Mouse (Mus musculus) stomach, embryonic 16.5 days (tissue): ENCODE measurements at regions not wholly inside any gene's neighbourhood (a gene's known extent, or its start where the extent isn't known, plus 50 kb on each side); places are given as distances from the start of the nearest gene placed in this dataset.

ENCODE experiments used
- ATAC-seq: fragments of 200-750 bp; cut with Nextera tagmentation; 2 replicates; pipeline ENCODE4 v1.8.0; 2017; ENCODE audit warnings: moderate number of reproducible peaks, moderate TSS enrichment; ENCODE audit not compliant: insufficient read depth, low FRiP score
- H3K27ac ChIP-seq: fragments of 300-500 bp; sonication (generic); 2 replicates; pipeline ENCODE4 v1.5.1; 2014; ENCODE audit warnings: low read length
- H3K27me3 ChIP-seq: fragments of 300-500 bp; sonication (generic); 2 replicates; pipeline ENCODE4 v1.6.1; 2014; ENCODE audit warnings: low read length, control low read depth, mixed read lengths; ENCODE audit not compliant: control insufficient read depth, insufficient read depth
- H3K36me3 ChIP-seq: fragments of 300-500 bp; sonication (generic); 2 replicates; pipeline ENCODE4 v1.6.1; 2014; ENCODE audit warnings: low read length; ENCODE audit not compliant: control insufficient read depth, insufficient read depth
- H3K4me1 ChIP-seq: fragments of 300-500 bp; sonication (generic); 2 replicates; pipeline ENCODE4 v1.6.1; 2014; ENCODE audit warnings: low read length, control low read depth, mixed read lengths; ENCODE audit not compliant: control insufficient read depth, insufficient read depth
- H3K4me2 ChIP-seq: fragments of 300-500 bp; sonication (generic); 2 replicates; pipeline ENCODE4 v1.6.1; 2014; ENCODE audit warnings: low read depth, low read length, mixed read lengths
- H3K4me3 ChIP-seq: fragments of 300-500 bp; sonication (generic); replicated peaks from 2 replicates; pipeline ENCODE4 v1.5.1; 2014; ENCODE audit warnings: mild to moderate bottlenecking, low read length
- H3K9ac ChIP-seq: fragments of 300-500 bp; sonication (generic); 2 replicates; pipeline ENCODE4 v1.6.1; 2014; ENCODE audit warnings: low read length
- H3K9me3 ChIP-seq: fragments of 300-500 bp; sonication (generic); replicated peaks from 2 replicates; pipeline ENCODE4 v1.6.1; 2016; ENCODE audit warnings: low read length, control low read depth; ENCODE audit not compliant: control insufficient read depth
- WGBS: fragments of 180-500 bp; shearing (Covaris S2); extraction: QIAGEN DNeasy Blood & Tissue Kit; methylation state at CpG from one replicate; pipeline ENCODE4 v1.1.7; 2014; 5-methylcytosine and 5-hydroxymethylcytosine counted together

DNA sequence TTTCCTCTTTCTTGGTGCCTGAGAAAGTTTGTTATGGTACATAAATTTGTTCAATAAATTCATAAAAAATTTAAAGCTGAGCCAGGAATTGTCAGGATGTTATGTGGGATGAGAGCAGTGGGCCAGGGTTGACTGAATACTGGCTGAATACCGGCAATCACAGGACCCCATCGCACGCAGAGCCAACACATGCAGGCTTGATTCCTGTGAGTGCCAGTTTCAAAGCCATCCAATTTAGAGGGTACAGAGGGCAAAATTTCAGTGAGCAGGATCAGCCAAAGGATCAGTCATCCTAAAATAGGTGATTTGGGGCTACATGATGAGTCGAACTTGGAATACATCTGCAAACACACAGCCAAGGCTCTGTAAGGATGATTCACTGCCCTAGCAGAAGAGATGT, 583.6 kb upstream of the Nectin3 start:
- Histone ChIP-seq H3K4me2 (no peak overlapping the region), H3K4me1 (no peaks in the 10 kb centered on the region), H3K9me3 (no peaks in the 10 kb centered on the region), H3K4me3 (no peak overlapping the region), H3K27me3 (no peaks in the 10 kb centered on the region), H3K9ac (no peak overlapping the region), H3K27ac (no peak overlapping the region), H3K36me3 (no peaks in the 10 kb centered on the region)
- WGBS: 90% methylated on average over 4 of the region's 4 CpGs
- ATAC-seq: no peak

DNA sequence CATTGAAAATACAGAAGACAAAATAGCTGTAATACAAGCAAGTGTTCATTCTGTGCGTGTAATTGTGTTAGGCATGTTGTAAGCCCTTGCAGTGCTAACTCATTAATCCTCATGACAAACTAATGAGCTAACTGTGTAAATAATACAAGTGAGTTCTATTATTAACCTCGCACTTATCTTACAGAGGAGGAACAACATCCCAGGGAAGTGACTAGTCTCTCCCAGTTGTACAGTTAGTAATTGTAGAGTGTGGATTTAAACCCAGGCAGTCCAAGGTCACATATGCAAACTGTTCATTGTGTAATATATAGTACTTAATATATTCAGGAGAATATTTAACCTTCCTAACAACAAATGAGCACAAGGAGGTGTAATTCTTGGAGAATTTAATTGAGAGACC, 582.0 kb upstream of the Nectin3 start:
- H3K9ac ChIP-seq: no peak overlapping the region
- H3K36me3 ChIP-seq: no peaks in the 10 kb centered on the region
- no peaks in the 10 kb centered on the region for H3K27me3 ChIP-seq
- H3K27ac ChIP-seq: no peak overlapping the region
- peak; percentile 81 for ATAC-seq
- no peak overlapping the region for H3K4me2 ChIP-seq
- no peaks in the 10 kb centered on the region for H3K9me3 ChIP-seq
- no peaks in the 10 kb centered on the region for H3K4me1 ChIP-seq
- 16% methylated on average over 2 of the region's 2 CpGs for WGBS
- H3K4me3 ChIP-seq: no peak overlapping the region

DNA sequence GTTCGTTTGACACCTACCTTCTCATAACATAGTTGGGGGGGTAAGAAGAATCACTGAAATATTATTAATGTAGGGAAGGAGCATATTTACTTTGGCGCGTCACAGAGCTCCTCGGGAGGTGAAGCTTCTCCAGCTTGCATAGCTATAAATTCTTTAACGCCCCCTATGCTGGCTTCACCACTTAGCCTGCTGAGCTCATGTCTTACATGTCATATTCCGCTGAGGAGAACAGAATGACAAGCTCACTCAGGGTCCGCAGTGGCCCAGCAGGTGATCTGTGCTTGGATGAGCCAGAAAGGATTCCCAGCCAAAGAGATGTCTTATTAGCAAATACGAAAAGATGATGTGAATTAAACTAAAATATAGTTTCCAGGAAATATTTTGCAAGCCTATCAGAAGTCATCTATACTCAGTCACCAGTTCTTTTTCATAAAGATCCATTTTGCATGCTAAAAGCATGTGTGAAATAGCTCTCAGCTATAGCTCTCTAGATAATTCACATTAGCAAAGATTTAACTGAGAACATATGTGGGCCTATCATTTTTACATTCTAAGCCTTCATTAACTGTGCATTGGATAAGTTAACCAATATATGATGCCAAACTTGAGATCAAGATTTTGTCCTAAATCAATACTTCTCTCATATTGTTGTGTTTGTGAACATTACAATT, 561.1 kb upstream of the Nectin3 start:
- no peak for ATAC-seq
- Histone ChIP-seq H3K4me3 (no peak overlapping the region), H3K4me1 (no peaks in the 10 kb centered on the region), H3K9ac (no peak overlapping the region), H3K9me3 (no peaks in the 10 kb centered on the region), H3K36me3 (no peaks in the 10 kb centered on the region), H3K27ac (no peak overlapping the region), H3K4me2 (no peak overlapping the region), H3K27me3 (no peaks in the 10 kb centered on the region)
- 66% methylated on average over 8 of the region's 8 CpGs for WGBS

DNA sequence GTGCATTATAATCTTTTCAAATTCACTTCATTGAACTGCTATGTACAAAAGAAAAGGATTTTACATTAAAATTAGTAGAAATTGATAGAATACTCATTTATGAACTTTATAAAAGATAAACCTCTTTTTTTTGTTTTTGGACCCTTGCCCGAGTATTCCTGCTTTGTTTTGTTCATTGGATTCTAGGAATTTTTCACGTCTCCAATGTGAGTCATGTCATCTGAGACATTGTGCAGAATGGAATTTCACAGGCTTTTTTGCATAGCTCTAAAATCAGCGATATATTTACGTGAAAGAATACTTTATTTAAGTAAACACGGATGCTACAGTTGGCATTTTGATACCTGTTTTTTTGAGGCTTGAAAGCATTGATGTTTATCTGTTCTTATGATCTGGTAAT, 560.5 kb upstream of the Nectin3 start:
- no peak overlapping the region for H3K4me2 ChIP-seq
- no peak for ATAC-seq
- no peaks in the 10 kb centered on the region for H3K4me1 ChIP-seq
- no peaks in the 10 kb centered on the region for H3K9me3 ChIP-seq
- no peak overlapping the region for H3K27ac ChIP-seq
- 49% methylated on average over 5 of the region's 5 CpGs for WGBS
- H3K27me3 ChIP-seq: no peaks in the 10 kb centered on the region
- H3K9ac ChIP-seq: no peak overlapping the region
- no peaks in the 10 kb centered on the region for H3K36me3 ChIP-seq
- no peak overlapping the region for H3K4me3 ChIP-seq

DNA sequence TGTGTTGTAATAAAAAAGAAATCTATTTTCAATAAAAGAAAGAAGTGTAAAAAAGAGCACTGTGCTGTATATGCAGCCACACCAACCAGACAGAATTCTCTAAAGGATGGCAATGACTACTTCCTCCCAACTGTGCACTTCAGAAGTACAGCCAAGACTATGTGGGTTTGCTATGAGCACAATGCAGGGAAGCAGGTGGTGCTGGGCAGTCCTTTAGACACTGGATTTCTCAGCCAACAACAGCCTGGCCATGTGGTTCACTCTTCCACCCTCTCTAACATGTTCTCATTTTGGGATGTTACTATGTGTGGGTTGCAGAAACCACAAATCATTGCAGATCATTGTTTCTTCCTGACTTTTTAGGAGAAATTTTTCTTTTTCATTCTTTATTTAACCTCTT, 527.6 kb upstream of the Nectin3 start:
- ATAC-seq: no peak
- Histone ChIP-seq H3K36me3 (no peaks in the 10 kb centered on the region), H3K4me2 (no peak overlapping the region), H3K27ac (no peak overlapping the region), H3K4me1 (no peaks in the 10 kb centered on the region), H3K9ac (no peak overlapping the region), H3K27me3 (no peaks in the 10 kb centered on the region), H3K9me3 (no peaks in the 10 kb centered on the region), H3K4me3 (no peak overlapping the region)

DNA sequence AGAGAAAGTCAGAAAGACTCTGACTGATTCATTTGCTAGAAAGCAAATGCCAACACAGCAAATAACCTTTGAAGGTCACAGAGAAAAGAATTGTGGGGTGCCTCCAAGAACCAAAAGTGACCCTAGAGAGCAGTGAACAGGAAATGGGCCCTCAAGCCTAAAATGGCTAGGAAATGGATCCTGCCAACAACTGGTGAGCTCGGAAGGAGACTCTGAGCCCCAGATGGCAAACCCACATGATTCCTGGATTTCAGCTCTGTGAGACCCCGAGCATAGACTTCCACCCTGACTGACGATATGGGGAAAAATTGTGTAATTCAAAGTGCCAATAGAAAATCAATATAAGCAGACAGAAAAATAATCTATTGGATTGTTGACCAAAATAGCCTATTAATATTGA, 519.2 kb upstream of the Nectin3 start:
- no peaks in the 10 kb centered on the region for H3K9me3 ChIP-seq
- ATAC-seq: no peak
- no peaks in the 10 kb centered on the region for H3K27me3 ChIP-seq
- H3K9ac ChIP-seq: no peak overlapping the region
- no peak overlapping the region for H3K4me3 ChIP-seq
- H3K4me2 ChIP-seq: no peak overlapping the region
- H3K27ac ChIP-seq: no peak overlapping the region
- WGBS: 75% methylated on average over 3 of the region's 3 CpGs
- H3K36me3 ChIP-seq: no peaks in the 10 kb centered on the region
- no peaks in the 10 kb centered on the region for H3K4me1 ChIP-seq

DNA sequence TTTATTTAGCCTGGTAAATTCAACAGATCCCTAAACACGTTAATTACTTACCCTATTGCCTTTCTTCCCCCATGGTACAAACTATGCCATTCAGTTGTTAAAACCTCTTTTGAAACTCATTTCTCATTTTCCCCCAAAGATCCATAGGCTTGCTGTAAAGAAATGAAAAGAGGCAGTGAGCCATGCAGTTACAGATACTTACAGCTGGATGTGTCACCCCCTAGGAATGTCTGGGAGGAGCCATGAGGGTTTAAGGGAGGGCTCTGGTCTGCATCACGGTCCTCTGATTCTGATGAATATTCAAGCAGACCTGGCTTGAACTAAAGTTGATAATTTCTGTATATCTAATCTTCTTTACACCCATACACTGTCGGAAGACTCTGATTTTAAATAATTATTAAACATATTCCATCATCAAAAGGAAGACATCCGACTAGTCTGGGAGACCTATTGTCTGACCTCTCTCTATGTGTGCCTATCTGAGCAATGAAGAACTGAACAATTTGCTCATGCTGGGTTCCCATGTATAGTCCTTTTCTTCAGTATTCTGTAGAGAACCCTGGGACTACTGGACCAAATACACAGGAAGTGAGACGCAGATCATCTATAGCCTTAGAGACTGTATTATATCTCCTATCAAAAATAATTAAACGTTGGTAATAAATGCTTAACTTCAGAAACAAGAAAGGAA, 484.7 kb upstream of the Nectin3 start:
- H3K27me3 ChIP-seq: no peaks in the 10 kb centered on the region
- no peaks in the 10 kb centered on the region for H3K36me3 ChIP-seq
- 63% methylated on average over 6 of the region's 6 CpGs for WGBS
- H3K4me1 ChIP-seq: no peaks in the 10 kb centered on the region
- ATAC-seq: no peak
- no peaks in the 10 kb centered on the region for H3K9me3 ChIP-seq
- H3K4me2 ChIP-seq: no peak overlapping the region
- H3K9ac ChIP-seq: no peak overlapping the region
- H3K27ac ChIP-seq: no peak overlapping the region
- no peak overlapping the region for H3K4me3 ChIP-seq

DNA sequence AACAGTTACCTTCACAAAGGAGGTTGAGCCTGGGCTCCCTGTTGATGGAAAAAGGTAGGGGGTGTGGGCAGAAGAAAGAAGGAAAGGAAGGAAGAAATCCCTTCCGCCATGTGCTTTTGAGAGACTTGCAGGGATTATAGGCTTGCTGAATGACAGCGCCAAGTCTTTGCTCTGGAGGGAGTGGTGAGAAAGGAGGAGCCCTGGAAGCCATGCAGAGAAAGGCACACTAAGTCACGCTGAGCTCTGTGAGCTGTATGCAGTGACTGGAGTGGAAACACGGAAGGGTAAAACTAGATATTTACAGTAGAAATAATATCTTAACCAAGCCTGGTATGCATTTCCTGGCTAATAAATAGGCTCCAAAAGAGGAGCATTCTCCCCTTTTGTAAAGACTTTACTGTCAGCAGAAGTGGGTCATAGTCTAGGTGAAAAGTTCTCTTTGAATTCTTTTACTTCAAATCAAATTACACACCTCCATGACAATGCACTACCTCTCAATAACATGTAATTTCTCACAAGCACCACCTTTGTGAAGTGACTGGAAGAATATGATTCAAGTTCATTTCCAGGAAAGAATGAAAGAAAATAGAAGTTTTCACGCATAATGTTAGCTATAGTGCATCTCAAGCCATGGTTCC, 484.1 kb upstream of the Nectin3 start:
- 72% methylated on average over 5 of the region's 5 CpGs for WGBS
- no peaks in the 10 kb centered on the region for H3K4me1 ChIP-seq
- H3K36me3 ChIP-seq: no peaks in the 10 kb centered on the region
- no peak for ATAC-seq
- no peaks in the 10 kb centered on the region for H3K27me3 ChIP-seq
- H3K27ac ChIP-seq: no peak overlapping the region
- no peak overlapping the region for H3K4me3 ChIP-seq
- H3K9me3 ChIP-seq: no peaks in the 10 kb centered on the region
- no peak overlapping the region for H3K4me2 ChIP-seq
- H3K9ac ChIP-seq: no peak overlapping the region

DNA sequence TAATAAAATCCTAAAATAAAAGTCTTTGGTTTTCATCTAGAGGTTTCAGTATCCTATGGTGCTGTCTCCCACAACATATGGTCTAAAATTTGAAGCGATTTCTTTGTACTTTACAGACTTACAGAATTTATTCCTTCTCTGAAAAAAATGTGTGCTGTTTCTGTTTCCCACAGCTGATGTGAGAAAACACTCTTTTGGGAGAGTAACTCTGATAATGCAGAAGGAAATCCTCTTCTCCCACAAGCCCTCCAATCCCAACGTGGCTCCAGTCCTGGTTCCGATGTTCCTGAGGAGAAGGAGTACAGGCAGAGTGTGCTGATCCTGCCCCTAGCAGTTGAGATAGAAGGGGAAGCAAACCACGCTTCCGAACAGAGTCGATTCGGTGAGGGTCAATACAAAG, 467.4 kb upstream of the Nectin3 start:
- no peaks in the 10 kb centered on the region for H3K4me1 ChIP-seq
- H3K4me2 ChIP-seq: no peak overlapping the region
- whole genome bisulfite sequencing: 85% methylated on average over 7 of the region's 7 CpGs
- H3K27ac ChIP-seq: no peak overlapping the region
- H3K9me3 ChIP-seq: no peaks in the 10 kb centered on the region
- H3K9ac ChIP-seq: no peak overlapping the region
- no peaks in the 10 kb centered on the region for H3K36me3 ChIP-seq
- no peak overlapping the region for H3K4me3 ChIP-seq
- ATAC-seq: no peak
- H3K27me3 ChIP-seq: no peaks in the 10 kb centered on the region
